Mouse (Mus musculus): ENCODE data around the gene Wipf1.

- TF ChIP-seq CTCF (IDR thresholded peaks at IDR 0.05; ENCODE audit: control insufficient read depth, insufficient read depth, insufficient read length) (no peak), MYOD1 (IDR thresholded peaks at IDR 0.05; ENCODE audit: control insufficient read depth, insufficient read length, low read depth) (no peak), USF1 (IDR thresholded peaks at IDR 0.05; ENCODE audit: low read depth) (no peak), MYOG (IDR thresholded peaks at IDR 0.05; ENCODE audit: control insufficient read depth, extremely low read depth, insufficient read length) (no peak), MAX (IDR thresholded peaks at IDR 0.05) (no peak)
These were observed 11.2 kb downstream of the Wipf1 start for GRCm38 (mm10) chr2:73518311-73518710.

Measured in C2C12 (cell line).